10 mouse cellular contexts compared by ENCODE assay signal in the genomic region with DNA sequence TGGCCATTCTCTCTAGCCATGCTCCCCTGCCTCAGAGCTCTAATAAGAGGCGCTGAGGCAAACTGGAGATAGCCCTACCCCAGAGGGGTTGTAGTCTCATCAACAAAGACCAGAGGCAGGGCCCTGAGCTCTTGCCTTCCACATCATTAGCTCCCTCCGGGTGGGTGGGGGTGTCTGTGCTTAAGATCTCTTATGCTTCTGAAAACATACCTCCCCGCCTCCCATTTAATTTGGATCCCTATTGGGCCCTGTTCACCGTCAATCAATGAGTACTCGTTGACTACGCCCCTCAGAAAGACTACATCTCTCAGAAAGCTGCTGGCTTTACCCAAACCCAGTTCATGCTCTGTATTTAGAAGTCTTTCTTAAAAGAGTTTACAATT. TPM values are rescaled to one million over a fixed set of nuclear protein-coding genes. Genes with fewer than 3 reads are reported as not detected.
DNase-seq lines count a peak whose midpoint lies in the region; ATAC-seq and TF ChIP-seq lines count a peak whose summit lies in the region.
"Had no signal": no experiment of that assay in that cellular context is flagged by ENCODE, and none has a peak within 500 bp of the region (broad histone marks: within the 10 kb centered on the region; RNA-seq: fewer than 3 reads in every experiment).

No protein-coding gene starts in this region.

- no peak overlapping the region for H3K27ac ChIP-seq in kidney, postnatal 0 days
- H3K27ac ChIP-seq in forebrain, embryonic 11.5 days (ENCODE audit: low read depth, low read length): peak overlapping the region; percentile 53; the same call in 1 of the 2 replicates
- 0 out of 2 replicates have a peak overlapping the region, but pooled peaks have one; percentile 17 for H3K27ac ChIP-seq in limb, embryonic 12.5 days
- peak overlapping the region; percentile 34; the same call in 1 of the 2 replicates for H3K27ac ChIP-seq in neural tube, embryonic 14.5 days (ENCODE audit: low read depth, low read length)
- H3K27ac ChIP-seq: macrophage had no signal

- peaks cover 13% of the 10 kb centered on the region; the same call in 1 of the 2 replicates for H3K4me1 ChIP-seq in kidney, postnatal 0 days (replicated peaks; ENCODE audit: insufficient read depth, low read length)
- H3K4me1 ChIP-seq in forebrain, embryonic 11.5 days (replicated peaks; ENCODE audit: control insufficient read depth, insufficient read depth, low read length): peaks cover 23% of the 10 kb centered on the region; the same call in 1 of the 2 replicates
- peaks cover 42% of the 10 kb centered on the region for H3K4me1 ChIP-seq in limb, embryonic 12.5 days (replicated peaks)
- H3K4me1 ChIP-seq in neural tube, embryonic 14.5 days (ENCODE audit: control insufficient read depth, insufficient read depth, low read length): peaks cover 8% of the 10 kb centered on the region; the same call in 1 of the 2 replicates

- peak overlapping the region; percentile 13; the same call in 1 of the 2 replicates for H3K4me2 ChIP-seq in kidney, postnatal 0 days (ENCODE audit: low read length)
- peak overlapping the region; percentile 18; the same call in 1 of the 2 replicates for H3K4me2 ChIP-seq in forebrain, embryonic 11.5 days (ENCODE audit: low read depth, low read length, severe bottlenecking)
- H3K4me2 ChIP-seq in limb, embryonic 12.5 days: peak overlapping the region; percentile 13; the same call in 1 of the 2 replicates
- peak overlapping the region; percentile 20 for H3K4me2 ChIP-seq in neural tube, embryonic 14.5 days (ENCODE audit: low read depth, low read length)

- 69% methylated on average over 6 of the region's 6 CpGs for WGBS in kidney, postnatal 0 days
- WGBS in forebrain, embryonic 11.5 days: 33% methylated on average over 6 of the region's 6 CpGs
- 51% methylated on average over 6 of the region's 6 CpGs for WGBS in limb, embryonic 12.5 days
- 47% methylated on average over 6 of the region's 6 CpGs for WGBS in neural tube, embryonic 14.5 days

- no peaks in the 10 kb centered on the region for H3K27me3 ChIP-seq in kidney, postnatal 0 days (ENCODE audit: insufficient read depth, low read length)
- no peaks in the 10 kb centered on the region for H3K27me3 ChIP-seq in forebrain, embryonic 11.5 days (ENCODE audit: control insufficient read depth, insufficient read depth, low read length)
- H3K27me3 ChIP-seq in limb, embryonic 12.5 days: no peaks in the 10 kb centered on the region; the same call in 1 of the 2 replicates
- H3K27me3 ChIP-seq in neural tube, embryonic 14.5 days (ENCODE audit: control insufficient read depth, insufficient read depth, low read length): no peaks in the 10 kb centered on the region

- no peaks in the 10 kb centered on the region for H3K36me3 ChIP-seq in kidney, postnatal 0 days (ENCODE audit: insufficient read depth, low read length)
- no peaks in the 10 kb centered on the region for H3K36me3 ChIP-seq in forebrain, embryonic 11.5 days (ENCODE audit: control insufficient read depth, insufficient read depth, low read length)
- no peaks in the 10 kb centered on the region for H3K36me3 ChIP-seq in limb, embryonic 12.5 days
- no peaks in the 10 kb centered on the region for H3K36me3 ChIP-seq in neural tube, embryonic 14.5 days (ENCODE audit: control insufficient read depth, insufficient read depth, low read length)

- TF ChIP-seq CTCF in kidney, postnatal 0 days (IDR thresholded peaks at IDR 0.05; ENCODE audit: low read depth): no peak

- ATAC-seq in kidney, postnatal 0 days (replicated peaks; ENCODE audit: low FRiP score, low read depth): no peak
- ATAC-seq in forebrain, embryonic 11.5 days (replicated peaks; ENCODE audit: low FRiP score): peak; percentile 42; the same call in 1 of the 2 replicates
- no peak for ATAC-seq in limb, embryonic 12.5 days (ENCODE audit: insufficient number of reproducible peaks, insufficient read depth, low FRiP score, low TSS enrichment, low read depth)
- ATAC-seq in neural tube, embryonic 14.5 days (ENCODE audit: low read depth): no peak

- H3K9me3 ChIP-seq in kidney, postnatal 0 days (replicated peaks; ENCODE audit: low read length): no peaks in the 10 kb centered on the region
- no peaks in the 10 kb centered on the region for H3K9me3 ChIP-seq in forebrain, embryonic 11.5 days (ENCODE audit: control insufficient read depth, low read length)
- no peaks in the 10 kb centered on the region for H3K9me3 ChIP-seq in limb, embryonic 12.5 days
- H3K9me3 ChIP-seq in neural tube, embryonic 14.5 days (ENCODE audit: control insufficient read depth, low read length): no peaks in the 10 kb centered on the region

- no peak for DNase-seq in kidney, postnatal 0 days (ENCODE audit: low spot score)
- DNase-seq in kidney, postnatal 14 days: no peak
- no peak for DNase-seq in forebrain, embryonic 11.5 days (ENCODE audit: low spot score)
- no peak for DNase-seq in urinary bladder, adult 2 months (ENCODE audit: low spot score)
- no peak for DNase-seq in cerebellum, postnatal 36 days
- no peak for DNase-seq in urinary bladder, postnatal 25 days (ENCODE audit: low spot score)
- DNase-seq: cerebellum, adult 8-10 months had no signal

- no peak overlapping the region for H3K4me3 ChIP-seq in kidney, postnatal 0 days (replicated peaks; ENCODE audit: low read depth, low read length)
- H3K4me3 ChIP-seq in forebrain, embryonic 11.5 days (ENCODE audit: low read depth, low read length): no peak overlapping the region
- no peak overlapping the region for H3K4me3 ChIP-seq in limb, embryonic 12.5 days (replicated peaks)
- no peak overlapping the region for H3K4me3 ChIP-seq in neural tube, embryonic 14.5 days (ENCODE audit: low read depth, low read length)

- H3K9ac ChIP-seq in kidney, postnatal 0 days (ENCODE audit: low read depth, low read length): no peak overlapping the region
- peak overlapping the region; percentile 27 for H3K9ac ChIP-seq in forebrain, embryonic 11.5 days (ENCODE audit: low read length)
- no peak overlapping the region for H3K9ac ChIP-seq in limb, embryonic 12.5 days (replicated peaks)
- H3K9ac ChIP-seq in neural tube, embryonic 14.5 days (replicated peaks; ENCODE audit: low read depth, low read length): no peak overlapping the region

RNA-seq across cellular contexts. Expression of gene Prelp, which starts 3.1 kb away (rescaled TPM):
- polyA plus RNA-seq in kidney, postnatal 0 days (2015; fragmentation: Nextera tagmentation; extraction: Ambion mirVana): 2.2 TPM in 2 replicates
- polyA plus RNA-seq in forebrain, embryonic 11.5 days (2014; fragmentation: Nextera tagmentation; extraction: Ambion mirVana): 1.2 and 1.4 TPM in 2 replicates
- 2.0 and 3.2 TPM in 2 replicates for polyA plus RNA-seq in limb, embryonic 12.5 days (2016; fragmentation: Nextera tagmentation; extraction: Ambion mirVana)
- 8.0 and 10.2 TPM in 2 replicates for polyA plus RNA-seq in neural tube, embryonic 14.5 days (2014; fragmentation: Nextera tagmentation; extraction: Ambion mirVana)
- 89.1 and 164 TPM in 2 replicates for polyA plus RNA-seq in urinary bladder, adult 2 months (2012; rRNA removed)

RNA-seq across cellular contexts. Expression of gene Optc, which starts 10.3 kb away (rescaled TPM):
- 0.39 and 0.40 TPM in 2 replicates for polyA plus RNA-seq in kidney, postnatal 0 days (2015; fragmentation: Nextera tagmentation; extraction: Ambion mirVana)
- polyA plus RNA-seq in forebrain, embryonic 11.5 days (2014; fragmentation: Nextera tagmentation; extraction: Ambion mirVana): 2.5 and 2.6 TPM in 2 replicates
- polyA plus RNA-seq in limb, embryonic 12.5 days (2016; fragmentation: Nextera tagmentation; extraction: Ambion mirVana): 0.27 and 0.41 TPM in 2 replicates
- 1.7 and 2.9 TPM in 2 replicates for polyA plus RNA-seq in neural tube, embryonic 14.5 days (2014; fragmentation: Nextera tagmentation; extraction: Ambion mirVana)
- polyA plus RNA-seq in urinary bladder, adult 2 months (2012; rRNA removed): 133 and 156 TPM in 2 replicates
- polyA plus RNA-seq: macrophage had no signal

Comparison
In these comparisons a context has a peak if more than half of its experiments do, and no peak if none do; other contexts are left out.
1. RNA of gene Optc, which starts 10.3 kb away (polyA plus RNA-seq): 133 to 156 TPM in urinary bladder, adult 2 months; 1.7 to 2.9 TPM in neural tube, embryonic 14.5 days, 2.5 to 2.6 TPM in forebrain, embryonic 11.5 days, 0.27 to 0.41 TPM in limb, embryonic 12.5 days and 0.39 to 0.40 TPM in kidney, postnatal 0 days; every median in the first group is over 10 times any median in the second.
2. Peak in every context shown above with its lines, with median percentiles within 50 percentile points of each other: H3K4me2 ChIP-seq.